Mouse (Mus musculus): ENCODE data around the gene Erlin1.

Erlin1 gene

DNA sequence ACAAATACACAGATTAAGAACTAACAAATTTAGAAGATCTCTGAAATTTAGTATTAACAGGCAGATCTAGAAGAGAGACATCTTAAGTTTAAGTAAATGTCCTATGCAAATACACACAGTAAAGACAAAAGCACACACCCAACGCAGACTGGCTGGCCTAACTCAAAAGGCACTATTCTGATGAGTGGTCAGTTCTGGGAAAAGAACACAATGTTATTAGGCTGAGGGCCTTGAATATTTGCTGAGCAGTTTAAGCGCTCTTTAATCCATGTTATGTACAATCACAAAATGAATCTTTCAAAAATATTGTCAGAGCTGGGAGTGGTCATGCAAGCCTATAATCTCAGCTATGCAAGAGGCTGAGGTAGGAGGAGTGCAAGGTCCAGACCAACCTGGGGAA lies 4.9 kb downstream of the Erlin1 start:
- ATAC-seq (ENCODE audit: insufficient number of reproducible peaks, low FRiP score, low TSS enrichment): no peak

- ATAC-seq (ENCODE audit: insufficient number of reproducible peaks, low FRiP score, low TSS enrichment): no peak
These were observed 5.8 kb downstream of the Erlin1 start for GRCm38 (mm10) chr19:44063773-44064172.

GRCm38 (mm10) chr19:44060226-44060625 lies 9.4 kb downstream of the Erlin1 start:
- ATAC-seq (ENCODE audit: insufficient number of reproducible peaks, low FRiP score, low TSS enrichment): no peak

- ATAC-seq (ENCODE audit: insufficient number of reproducible peaks, low FRiP score, low TSS enrichment): no peak
These were observed 14.3 kb downstream of the Erlin1 start for GRCm38 (mm10) chr19:44055173-44055826.

DNA sequence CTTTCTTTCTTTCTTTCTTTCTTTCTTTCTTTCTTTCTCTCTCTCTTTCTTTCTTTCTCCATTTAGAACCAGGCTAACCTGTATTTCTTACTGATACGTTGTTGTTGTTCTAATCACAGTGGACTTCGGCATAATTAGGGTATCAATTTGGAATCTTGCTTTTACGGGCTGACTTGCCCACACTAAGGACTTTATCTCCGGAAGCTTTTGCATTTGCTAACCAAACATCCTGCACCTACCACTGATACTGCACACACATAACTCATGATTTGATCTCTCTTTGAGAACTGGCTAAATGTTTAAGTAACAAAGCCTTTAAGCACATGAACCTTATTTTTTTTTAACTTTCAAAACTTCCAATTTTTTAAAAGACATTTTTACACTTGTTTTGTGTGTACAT lies 19.2 kb downstream of the Erlin1 start:
- ATAC-seq (ENCODE audit: insufficient number of reproducible peaks, low FRiP score, low TSS enrichment): no peak

DNA sequence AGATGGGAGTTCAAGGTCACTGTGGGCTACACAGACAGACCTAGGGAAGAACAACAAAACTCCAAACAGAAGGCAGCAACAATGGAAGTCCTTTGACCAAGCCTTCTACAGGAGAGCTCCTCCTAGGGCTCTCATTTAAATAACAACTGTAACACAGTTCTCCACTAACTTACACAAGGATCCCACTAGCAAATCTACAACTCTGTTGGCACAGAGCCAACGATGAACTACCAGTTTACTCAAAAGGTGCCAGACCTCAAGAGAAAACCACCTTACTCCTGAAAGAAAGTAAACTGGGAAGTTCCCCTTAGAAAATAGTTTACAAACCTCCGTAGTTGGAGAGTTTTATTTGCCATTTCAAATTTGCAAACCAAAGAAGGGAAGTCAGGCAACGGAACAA lies 20.3 kb downstream of the Erlin1 start:
- ATAC-seq (ENCODE audit: insufficient number of reproducible peaks, low FRiP score, low TSS enrichment): no peak

GRCm38 (mm10) chr19:44045847-44046246 lies 23.7 kb downstream of the Erlin1 start:
- no peak for ATAC-seq (ENCODE audit: insufficient number of reproducible peaks, low FRiP score, low TSS enrichment)

DNA sequence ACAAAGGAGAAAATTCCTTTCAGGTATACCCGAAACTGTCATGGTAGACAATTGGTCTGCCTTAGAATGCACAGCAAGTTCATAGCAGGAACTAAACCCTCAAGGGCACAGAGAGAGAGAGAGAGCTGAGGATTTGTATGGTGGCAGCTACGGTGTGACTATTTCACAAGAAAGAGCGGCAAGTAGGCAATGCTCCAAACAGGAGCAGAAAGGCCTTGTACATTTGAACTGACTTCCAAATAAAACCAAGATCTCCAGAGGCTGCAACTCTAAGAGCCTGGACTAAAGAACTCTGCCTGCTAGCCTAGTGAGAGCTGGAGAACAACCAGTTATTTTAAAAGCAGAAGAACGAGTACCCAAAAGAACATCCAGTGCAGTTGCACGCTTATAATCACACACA lies 27.5 kb downstream of the Erlin1 start:
- ATAC-seq (ENCODE audit: insufficient number of reproducible peaks, low FRiP score, low TSS enrichment): no peak

DNA sequence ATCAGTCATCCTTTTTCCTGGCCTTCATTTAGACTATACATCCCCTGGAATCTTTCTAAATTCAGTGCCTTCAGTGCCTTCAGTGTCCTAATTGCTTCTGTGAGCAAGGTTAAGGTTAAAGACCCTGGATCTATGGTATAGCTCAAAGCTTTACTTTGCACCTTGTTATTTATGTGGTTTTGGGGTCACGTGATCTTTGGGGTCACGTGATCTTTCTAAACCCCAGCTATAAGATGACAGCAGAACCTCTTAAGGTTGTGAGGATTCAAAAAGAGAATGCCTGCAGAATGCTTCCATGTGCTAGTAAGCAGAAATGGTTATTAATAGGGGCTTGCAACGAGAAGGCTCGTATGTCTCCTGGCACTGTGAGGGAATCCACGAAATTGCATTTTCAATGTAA lies 36.2 kb downstream of the Erlin1 start:
- no peak for ATAC-seq (ENCODE audit: insufficient number of reproducible peaks, low FRiP score, low TSS enrichment)

- ATAC-seq (ENCODE audit: insufficient number of reproducible peaks, low FRiP score, low TSS enrichment): no peak
These were observed 37.4 kb downstream of the Erlin1 start for GRCm38 (mm10) chr19:44032046-44032744.

DNA sequence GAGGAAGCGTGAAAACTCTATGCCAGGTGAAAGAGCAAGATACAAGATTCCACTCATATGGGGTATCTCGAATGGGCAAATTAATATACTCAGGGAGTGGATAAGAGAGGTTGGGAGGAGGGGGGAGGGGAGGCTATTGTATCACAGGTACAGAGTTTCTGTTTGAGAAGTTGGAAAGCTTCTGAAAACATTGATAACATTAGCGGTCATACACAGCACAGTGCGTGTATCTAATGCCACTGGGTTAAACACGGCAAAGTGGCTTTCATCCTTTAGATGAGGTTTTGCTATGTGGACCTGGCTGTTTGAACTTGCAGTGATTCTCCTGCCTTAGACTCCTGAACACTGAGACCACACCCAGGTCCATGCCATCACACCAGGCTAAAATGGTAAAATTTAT lies 39.6 kb downstream of the Erlin1 start:
- ATAC-seq (ENCODE audit: insufficient number of reproducible peaks, low FRiP score, low TSS enrichment): no peak

DNA sequence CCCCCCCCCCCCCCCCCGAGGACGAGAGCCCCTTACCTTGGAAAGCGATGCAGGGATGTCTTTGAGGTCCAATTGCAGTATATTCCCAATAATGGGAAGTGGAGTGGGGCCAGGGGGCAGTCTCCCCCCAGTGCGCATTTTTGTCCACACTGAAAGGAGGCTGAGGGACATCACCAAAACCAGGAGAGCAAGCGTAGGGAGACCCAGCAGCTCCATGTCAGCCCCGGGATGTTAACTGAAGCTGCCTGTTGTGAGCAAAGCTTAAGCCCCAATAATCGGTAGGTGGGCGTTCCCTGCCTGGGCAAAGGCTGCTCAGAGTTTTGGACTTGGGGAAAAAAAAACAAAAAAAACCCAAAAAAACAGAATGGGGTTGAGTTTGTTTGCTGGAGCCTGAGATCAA lies 40.6 kb downstream of the Erlin1 start, which contains the start of gene Cyp2c23:
Gene Cyp2c23 (minus strand): TSS at position 237 of the 400 bp plus-strand sequence.
- no peak for ATAC-seq (ENCODE audit: insufficient number of reproducible peaks, low FRiP score, low TSS enrichment)

DNA sequence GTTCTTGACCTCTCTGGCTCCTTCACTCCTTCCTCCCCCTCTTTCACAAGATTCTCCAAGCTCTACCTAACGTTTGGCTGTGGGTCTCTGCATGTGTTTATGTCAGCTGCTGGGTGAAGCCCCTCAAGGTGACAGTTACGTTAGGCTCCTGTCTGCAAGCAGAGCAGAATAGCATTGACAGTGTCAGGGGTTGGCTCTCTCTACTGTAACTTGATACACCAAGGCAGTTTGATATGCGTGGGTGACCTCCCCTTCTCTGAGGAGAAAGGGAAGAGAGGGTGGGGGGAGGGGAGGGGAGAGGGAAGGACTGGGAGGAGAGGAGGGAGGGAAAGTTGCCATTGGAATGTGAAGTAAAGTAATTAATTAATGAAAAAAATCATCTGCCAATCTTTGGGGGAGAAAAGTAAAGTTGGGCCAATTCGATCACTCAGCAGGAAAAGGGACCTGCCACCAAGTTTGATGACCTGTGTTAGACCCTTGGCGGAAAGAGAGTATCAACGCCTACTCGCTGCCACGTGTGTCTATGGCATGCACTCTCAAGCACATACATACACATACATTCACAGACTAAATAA lies 42.5 kb downstream of the Erlin1 start:
- ATAC-seq (ENCODE audit: insufficient number of reproducible peaks, low FRiP score, low TSS enrichment): no peak

GRCm38 (mm10) chr19:44024921-44025585 lies 44.5 kb downstream of the Erlin1 start:
- no peak for ATAC-seq (ENCODE audit: insufficient number of reproducible peaks, low FRiP score, low TSS enrichment)

GRCm38 (mm10) chr19:44023066-44023465 lies 46.5 kb downstream of the Erlin1 start:
- no peak for ATAC-seq (ENCODE audit: insufficient number of reproducible peaks, low FRiP score, low TSS enrichment)

- ATAC-seq (ENCODE audit: insufficient number of reproducible peaks, low FRiP score, low TSS enrichment): no peak
These were observed 48.1 kb downstream of the Erlin1 start for GRCm38 (mm10) chr19:44021502-44021901.

GRCm38 (mm10) chr19:44019739-44020138 lies 49.8 kb downstream of the Erlin1 start:
- no peak for ATAC-seq (ENCODE audit: insufficient number of reproducible peaks, low FRiP score, low TSS enrichment)

- no peak for ATAC-seq (ENCODE audit: insufficient number of reproducible peaks, low FRiP score, low TSS enrichment)
These were observed 55.7 kb downstream of the Erlin1 start for GRCm38 (mm10) chr19:44013862-44014261.

DNA sequence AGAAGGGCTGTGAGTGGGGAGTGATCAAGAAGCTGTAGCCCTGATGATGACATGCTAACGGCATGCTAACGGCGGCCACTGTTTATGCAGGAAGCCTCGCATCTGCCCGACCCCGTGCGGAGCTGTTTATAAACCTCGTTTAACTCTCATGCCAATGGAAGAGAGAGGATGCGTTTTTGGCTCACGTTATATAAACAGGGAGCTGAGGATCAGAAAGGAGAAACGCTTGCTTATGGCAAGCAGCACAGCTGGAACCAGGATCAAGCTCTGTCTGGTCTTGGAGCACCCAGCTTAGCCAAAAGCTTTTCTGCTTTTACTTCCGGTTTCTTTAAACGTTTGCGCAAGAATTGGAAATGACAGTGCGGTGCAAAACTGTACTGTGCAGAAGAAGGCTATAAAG lies 60.8 kb downstream of the Erlin1 start:
- no peak for ATAC-seq (ENCODE audit: insufficient number of reproducible peaks, low FRiP score, low TSS enrichment)

DNA sequence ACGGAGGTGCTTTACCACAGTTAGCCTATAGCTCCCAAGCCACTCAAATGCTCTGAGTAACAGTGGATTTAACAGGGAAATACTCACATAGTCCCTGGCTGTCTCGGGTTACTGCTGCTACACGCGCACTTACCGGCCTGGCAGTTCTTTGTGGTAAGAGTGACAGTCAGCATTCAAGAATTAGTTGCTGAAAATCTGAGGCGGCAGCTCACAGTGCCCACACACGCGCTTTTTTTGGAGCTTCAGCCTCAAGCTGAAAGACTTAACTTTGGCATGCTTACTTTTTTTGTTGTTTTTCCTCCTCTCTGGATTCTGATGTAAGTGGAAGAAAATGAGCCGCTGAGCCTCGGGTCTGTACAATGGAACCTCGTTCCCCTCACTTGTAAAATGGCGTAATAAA lies 62.4 kb downstream of the Erlin1 start:
- no peak for ATAC-seq (ENCODE audit: insufficient number of reproducible peaks, low FRiP score, low TSS enrichment)

GRCm38 (mm10) chr19:44005025-44005424 lies 64.6 kb downstream of the Erlin1 start:
- ATAC-seq (ENCODE audit: insufficient number of reproducible peaks, low FRiP score, low TSS enrichment): no peak

Data from cerebellum, adult (tissue).